Mouse (Mus musculus): Measurements from ENCODE around the gene Uhrf1bp1. TPM values are rescaled to one million over a fixed set of nuclear protein-coding genes. Genes with fewer than 3 reads are reported as not detected.
A peak's percentile ranks its signal among the peaks of the same experiment; 100 is the strongest.
"Not testable (repeated sequence)": the region's sequence is repeated elsewhere in the genome, so short reads cannot be mapped to it uniquely, and the experiment has no call there.

Uhrf1bp1 gene
- polyA plus RNA-seq, 1 experiment from 2014 or later = 2.0 TPM

DNA sequence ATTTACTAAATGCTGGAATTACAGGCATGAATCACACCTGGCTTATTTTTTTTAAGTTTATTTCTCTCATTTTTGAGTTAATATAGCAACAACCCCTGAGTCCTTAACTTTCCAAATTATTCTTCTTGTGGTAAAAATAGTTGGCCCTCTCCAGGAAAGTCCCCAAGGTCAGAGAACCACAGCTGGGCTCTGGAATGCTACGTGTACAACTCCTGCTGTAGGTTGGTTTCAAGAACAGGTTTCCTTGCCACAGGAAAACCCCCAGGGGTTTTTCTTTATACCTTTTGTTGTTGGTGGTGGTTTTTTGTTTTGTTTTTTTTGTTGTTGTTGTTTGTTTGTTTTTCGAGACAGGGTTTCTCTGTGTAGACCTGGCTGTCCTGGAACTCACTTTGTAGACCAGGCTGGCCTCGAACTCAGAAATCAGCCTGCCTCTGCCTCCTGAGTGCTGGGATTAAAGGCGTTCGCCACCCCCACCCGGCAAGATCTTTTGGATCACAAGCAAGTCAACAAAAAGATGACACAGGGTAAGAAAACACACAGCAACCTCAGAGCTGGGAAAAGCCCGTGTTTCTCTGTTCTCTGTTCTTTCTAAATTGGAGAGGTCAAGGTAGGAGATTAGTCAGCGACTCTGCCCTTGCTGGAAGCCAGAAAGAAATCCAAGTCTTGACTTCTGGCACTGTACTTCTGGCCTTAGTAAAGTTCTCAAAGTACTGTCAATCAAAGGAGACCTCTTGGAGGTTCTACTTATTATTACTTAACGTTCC is 32.9 kb upstream of the Uhrf1bp1 start:
- Histone ChIP-seq H3K4me2 (no peak overlapping the region), H3K9me3 (replicated peaks) (no peaks in the 10 kb centered on the region), H3K4me1 (replicated peaks) (peaks cover 58% of the 10 kb centered on the region), H3K9ac (no peak overlapping the region), H3K27ac (no peak overlapping the region), H3K27me3 (peaks cover 3% of the 10 kb centered on the region; the same call in 1 of the 2 replicates), H3K36me3 (no peaks in the 10 kb centered on the region), H3K4me3 (replicated peaks) (no peak overlapping the region)
- ATAC-seq (ENCODE audit: low read depth) (no peak), DNase-seq (no peak)
- WGBS (ENCODE audit: insufficient replicate concordance) = 77% methylated on average over 9 of the region's 9 CpGs

- Histone ChIP-seq H3K27ac (peak overlapping the region; percentile 40), H3K4me3 (replicated peaks) (peak overlapping the region; percentile 49; the same call in 1 of the 2 replicates), H3K4me1 (replicated peaks) (peaks cover 47% of the 10 kb centered on the region), H3K27me3 (peaks cover 7% of the 10 kb centered on the region; the same call in 1 of the 2 replicates), H3K9me3 (replicated peaks) (no peaks in the 10 kb centered on the region), H3K9ac (peak overlapping the region; percentile 34; the same call in 1 of the 2 replicates), H3K4me2 (peak overlapping the region; percentile 70), H3K36me3 (no peaks in the 10 kb centered on the region)
- 23% methylated on average over 1 of the region's 1 CpGs for WGBS (ENCODE audit: insufficient replicate concordance)
- ATAC-seq (ENCODE audit: low read depth) = no peak
- DNase-seq = no peak
Measured at GRCm38 (mm10) chr17:27824941-27825340, 31.3 kb upstream of the Uhrf1bp1 start.

DNA sequence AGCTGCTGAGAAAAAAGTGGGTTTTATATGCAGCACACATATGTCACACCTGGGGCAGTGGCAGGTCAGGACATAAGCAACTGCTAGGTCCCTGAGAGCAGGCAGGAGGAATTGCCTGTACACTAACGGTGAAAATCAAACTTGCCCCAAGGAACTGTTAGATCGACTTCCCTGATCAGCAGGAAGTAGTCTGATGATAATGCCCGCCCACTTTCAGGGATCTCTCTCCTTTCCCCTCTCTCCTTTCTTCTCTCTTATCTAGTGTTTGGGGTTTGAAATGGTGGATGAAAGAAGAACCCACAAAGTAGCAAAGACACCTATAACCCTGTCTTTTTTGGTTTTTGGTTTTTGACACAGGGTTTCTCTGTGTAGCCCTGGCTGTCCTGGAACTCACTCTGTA is 30.7 kb upstream of the Uhrf1bp1 start:
- no peaks in the 10 kb centered on the region for H3K36me3 ChIP-seq
- no peaks in the 10 kb centered on the region for H3K9me3 ChIP-seq (replicated peaks)
- H3K4me1 ChIP-seq (replicated peaks) = peaks cover 47% of the 10 kb centered on the region
- H3K4me2 ChIP-seq = peak overlapping the region; percentile 70
- H3K27me3 ChIP-seq = peaks cover 7% of the 10 kb centered on the region; the same call in 1 of the 2 replicates
- H3K27ac ChIP-seq = peak overlapping the region; percentile 40
- H3K9ac ChIP-seq = peak overlapping the region; percentile 34; the same call in 1 of the 2 replicates
- ATAC-seq (ENCODE audit: low read depth) = no peak
- DNase-seq = no peak
- peak overlapping the region; percentile 49 for H3K4me3 ChIP-seq (replicated peaks)
- WGBS (ENCODE audit: insufficient replicate concordance) = 3% methylated on average over 3 of the region's 3 CpGs

DNA sequence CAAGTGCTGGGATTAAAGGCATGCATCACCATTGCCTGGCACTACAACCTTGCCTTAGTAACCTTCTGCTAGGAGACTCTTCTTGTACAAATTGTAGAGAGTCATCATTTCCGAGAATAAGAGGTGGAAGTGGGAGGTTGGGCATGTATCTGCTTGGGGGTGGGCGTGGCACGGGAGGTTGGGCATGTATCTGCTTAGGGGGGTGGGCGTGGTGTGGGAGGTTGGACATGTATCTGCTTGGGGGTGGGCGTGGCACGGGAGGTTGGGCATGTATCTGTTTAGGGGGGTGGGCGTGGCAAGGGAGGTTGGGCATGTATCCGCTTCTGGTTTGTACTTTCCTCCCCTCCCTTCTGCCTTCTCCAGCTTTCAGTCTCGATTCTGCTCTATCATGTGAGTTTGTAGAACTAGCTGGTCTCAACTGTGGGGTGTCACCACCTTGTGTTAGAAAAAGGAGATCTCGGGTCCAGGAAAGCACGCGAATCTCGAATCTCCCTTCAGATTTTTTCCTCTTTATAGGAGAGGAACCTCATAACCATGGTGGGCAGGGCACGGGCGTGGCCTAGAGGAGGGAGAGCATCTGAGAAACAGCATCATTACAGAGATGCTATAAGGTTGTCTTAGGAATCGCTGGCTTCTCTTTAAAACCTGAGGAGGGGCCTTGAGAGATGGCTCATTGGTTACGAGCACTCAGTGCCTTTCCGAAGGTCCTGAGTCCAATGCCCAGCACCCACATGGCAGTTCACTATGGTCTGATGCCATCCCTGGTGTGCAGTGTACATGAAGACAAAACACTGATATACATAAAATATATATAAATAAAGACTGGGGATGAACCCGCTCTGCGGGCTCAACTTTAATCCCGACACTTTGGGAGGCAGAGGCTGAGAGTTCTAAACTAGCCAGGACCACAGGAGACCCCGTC is 30.0 kb upstream of the Uhrf1bp1 start:
- whole genome bisulfite sequencing (ENCODE audit: insufficient replicate concordance) = 2% methylated on average over 22 of the region's 22 CpGs
- peak overlapping the region; percentile 49 for H3K4me3 ChIP-seq (replicated peaks)

GRCm38 (mm10) chr17:27826908-27827383 is 29.3 kb upstream of the Uhrf1bp1 start:
- H3K27me3 ChIP-seq = peaks cover 7% of the 10 kb centered on the region; the same call in 1 of the 2 replicates
- peaks cover 35% of the 10 kb centered on the region for H3K4me1 ChIP-seq (replicated peaks)
- peak overlapping the region; percentile 49; the same call in 1 of the 2 replicates for H3K4me3 ChIP-seq (replicated peaks)
- no peaks in the 10 kb centered on the region for H3K36me3 ChIP-seq
- ATAC-seq (ENCODE audit: low read depth) (no peak), DNase-seq (no peak)
- H3K27ac ChIP-seq = peak overlapping the region; percentile 31; the same call in 1 of the 2 replicates
- H3K9me3 ChIP-seq (replicated peaks) = no peaks in the 10 kb centered on the region
- H3K4me2 ChIP-seq = peak overlapping the region; percentile 70
- WGBS (ENCODE audit: insufficient replicate concordance) = 3% methylated on average over 8 of the region's 9 CpGs
- H3K9ac ChIP-seq = no peak overlapping the region

More for the DNA sequence above, 30.0 kb upstream of the Uhrf1bp1 start:
- DNase-seq (peak; percentile 66), ATAC-seq (ENCODE audit: low read depth) (peak; percentile 76)
- H3K4me1 ChIP-seq (replicated peaks) = peaks cover 42% of the 10 kb centered on the region
- H3K9ac ChIP-seq = peak overlapping the region; percentile 34
- H3K27me3 ChIP-seq = peaks cover 7% of the 10 kb centered on the region; the same call in 1 of the 2 replicates
- no peaks in the 10 kb centered on the region for H3K9me3 ChIP-seq (replicated peaks)
- peak overlapping the region; percentile 40 for H3K27ac ChIP-seq
- peak overlapping the region; percentile 70 for H3K4me2 ChIP-seq
- H3K36me3 ChIP-seq = no peaks in the 10 kb centered on the region

GRCm38 (mm10) chr17:27827511-27827910 is 28.7 kb upstream of the Uhrf1bp1 start:
- H3K4me2 ChIP-seq = no peak overlapping the region
- H3K4me1 ChIP-seq (replicated peaks) = peaks cover 29% of the 10 kb centered on the region
- no peaks in the 10 kb centered on the region for H3K9me3 ChIP-seq (replicated peaks)
- no peak overlapping the region for H3K9ac ChIP-seq
- H3K36me3 ChIP-seq = no peaks in the 10 kb centered on the region
- no peak overlapping the region for H3K4me3 ChIP-seq (replicated peaks)
- WGBS (ENCODE audit: insufficient replicate concordance) = 53% methylated on average over 6 of the region's 6 CpGs
- DNase-seq = no peak
- no peak for ATAC-seq (ENCODE audit: low read depth)
- no peak overlapping the region for H3K27ac ChIP-seq
- peaks cover 7% of the 10 kb centered on the region; the same call in 1 of the 2 replicates for H3K27me3 ChIP-seq

DNA sequence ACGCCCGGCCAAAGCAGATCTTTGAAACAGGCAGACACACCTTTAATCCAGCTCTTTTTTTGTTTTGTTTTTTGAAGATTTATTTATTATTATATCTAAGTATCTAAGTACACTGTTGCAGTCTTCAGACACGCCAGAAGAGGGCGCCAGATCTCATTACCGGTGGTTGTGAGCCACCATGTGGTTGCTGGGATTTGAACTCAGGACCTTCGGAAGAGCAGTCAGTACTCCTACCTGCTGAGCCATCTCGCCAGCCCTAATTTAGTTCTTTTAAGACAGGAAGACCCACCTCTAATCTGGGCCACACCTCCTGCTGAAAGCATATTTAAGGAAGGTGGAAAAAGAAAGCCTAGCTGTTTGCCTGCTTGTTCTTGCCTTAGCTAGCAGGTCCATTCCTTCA is 25.8 kb upstream of the Uhrf1bp1 start:
- H3K27ac ChIP-seq = no peak overlapping the region
- H3K4me2 ChIP-seq = no peak overlapping the region
- H3K9ac ChIP-seq = no peak overlapping the region
- peaks cover 16% of the 10 kb centered on the region; the same call in 1 of the 2 replicates for H3K27me3 ChIP-seq
- no peak for ATAC-seq (ENCODE audit: low read depth)
- no peak overlapping the region for H3K4me3 ChIP-seq (replicated peaks)
- no peaks in the 10 kb centered on the region for H3K36me3 ChIP-seq
- 48% methylated on average over 7 of the region's 7 CpGs for WGBS (ENCODE audit: insufficient replicate concordance)
- no peaks in the 10 kb centered on the region for H3K9me3 ChIP-seq (replicated peaks)
- no peak for DNase-seq
- peaks cover 17% of the 10 kb centered on the region for H3K4me1 ChIP-seq (replicated peaks)

DNA sequence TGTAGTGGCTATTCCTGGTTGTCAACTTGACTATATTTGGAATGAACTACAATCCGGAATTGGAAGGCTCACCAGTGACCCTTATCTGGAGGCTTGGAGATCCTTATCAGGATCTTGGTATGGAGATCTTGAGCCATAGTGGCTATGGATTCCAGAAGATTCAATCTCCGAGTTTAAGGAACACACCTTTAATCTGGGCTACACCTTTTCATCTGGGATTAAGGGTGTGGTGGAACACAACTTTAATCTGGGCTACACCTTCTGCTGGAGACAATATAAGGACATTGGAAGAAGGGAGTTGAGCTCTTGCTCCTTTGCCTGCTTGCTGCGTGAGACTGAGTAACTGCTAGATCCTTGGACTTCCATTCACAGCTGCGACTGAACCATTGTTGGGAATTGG is 18.4 kb upstream of the Uhrf1bp1 start, which contains the start of gene Snrpc:
Snrpc (plus strand) TSS at position 301 of the 400 bp plus-strand sequence.
- DNase-seq; H3K9ac ChIP-seq; ATAC-seq (ENCODE audit: low read depth); H3K9me3 ChIP-seq (replicated peaks): not testable (repeated sequence)
- H3K4me3 ChIP-seq (replicated peaks) = peak within 1 kb of the TSS; percentile 86
- peaks cover 12% of the 10 kb centered on the region; the same call in 1 of the 2 replicates for H3K27me3 ChIP-seq
- peaks cover 14% of the 10 kb centered on the region for H3K36me3 ChIP-seq
- H3K4me2 ChIP-seq = peak within 1 kb of the TSS; percentile 78
- 0 out of 2 replicates have a peak within 1 kb of the TSS, but pooled peaks have one; percentile 67 for H3K27ac ChIP-seq
- 57% methylated on average over 4 of the region's 4 CpGs for WGBS (ENCODE audit: insufficient replicate concordance)
- peaks cover 20% of the 10 kb centered on the region for H3K4me1 ChIP-seq (replicated peaks)

DNA sequence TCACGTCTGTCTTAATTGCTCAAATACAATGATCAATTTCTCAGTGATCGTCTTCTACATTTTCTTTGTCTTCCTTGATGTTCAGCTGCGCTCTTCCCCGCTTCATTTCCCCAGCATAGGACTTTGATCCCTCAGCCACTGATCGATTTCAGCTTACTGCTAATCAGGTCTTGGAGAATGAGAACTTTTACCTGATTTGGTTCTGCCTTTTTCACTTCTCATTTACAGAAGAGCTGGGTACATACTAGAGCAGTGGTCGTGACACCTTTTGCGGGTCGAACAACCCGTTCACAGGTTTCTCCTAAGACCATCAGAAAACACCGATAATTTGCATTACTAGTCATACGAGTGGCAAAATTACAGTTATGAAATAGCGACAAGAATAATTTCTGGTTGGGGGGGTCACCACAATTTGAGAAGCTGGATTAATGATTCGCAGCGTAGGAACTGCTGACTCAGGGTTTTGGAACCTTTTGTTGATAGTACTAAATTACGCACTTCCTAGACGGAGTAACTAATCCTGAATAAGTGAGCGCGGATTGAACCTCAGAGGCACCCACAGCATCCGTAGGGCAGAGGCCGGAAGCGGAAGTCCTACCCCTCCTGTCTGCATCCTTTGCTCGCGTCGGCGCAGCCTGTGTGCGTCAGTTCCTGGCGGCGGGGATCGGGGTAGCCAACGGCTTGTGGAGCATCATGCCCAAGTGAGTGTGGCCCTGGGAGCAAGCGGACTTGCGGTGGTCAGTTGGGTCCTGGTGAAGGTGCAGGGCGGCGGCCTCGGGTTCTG is 16.6 kb upstream of the Uhrf1bp1 start:
- peak overlapping the region; percentile 86 for H3K4me3 ChIP-seq (replicated peaks)
- H3K9ac ChIP-seq = peak overlapping the region; percentile 87
- H3K9me3 ChIP-seq (replicated peaks) = no peaks in the 10 kb centered on the region
- DNase-seq = peak; percentile 91
- peak overlapping the region; percentile 67 for H3K27ac ChIP-seq
- WGBS (ENCODE audit: insufficient replicate concordance) = 2% methylated on average over 35 of the region's 35 CpGs
- H3K27me3 ChIP-seq = peaks cover 3% of the 10 kb centered on the region; the same call in 1 of the 2 replicates
- peaks cover 20% of the 10 kb centered on the region for H3K4me1 ChIP-seq (replicated peaks)
- peak overlapping the region; percentile 78 for H3K4me2 ChIP-seq
- ATAC-seq (ENCODE audit: low read depth) = peak; percentile 99
- H3K36me3 ChIP-seq = peaks cover 30% of the 10 kb centered on the region

- no peak overlapping the region for H3K4me3 ChIP-seq (replicated peaks)
- no peaks in the 10 kb centered on the region for H3K27me3 ChIP-seq
- no peak overlapping the region for H3K27ac ChIP-seq
- H3K36me3 ChIP-seq = peaks cover 95% of the 10 kb centered on the region
- 79% methylated on average over 1 of the region's 1 CpGs for WGBS (ENCODE audit: insufficient replicate concordance)
- H3K4me2 ChIP-seq = no peak overlapping the region
- H3K4me1 ChIP-seq (replicated peaks) = no peaks in the 10 kb centered on the region
- DNase-seq (no peak), ATAC-seq (ENCODE audit: low read depth) (no peak)
- H3K9ac ChIP-seq = no peak overlapping the region
- no peaks in the 10 kb centered on the region for H3K9me3 ChIP-seq (replicated peaks)
Measured at GRCm38 (mm10) chr17:27848351-27848750, 7.9 kb upstream of the Uhrf1bp1 start.

All from liver, embryonic 13.5 days (tissue).